Comparison of ENCODE assay signal across 16 mouse cellular contexts in the genomic region with DNA sequence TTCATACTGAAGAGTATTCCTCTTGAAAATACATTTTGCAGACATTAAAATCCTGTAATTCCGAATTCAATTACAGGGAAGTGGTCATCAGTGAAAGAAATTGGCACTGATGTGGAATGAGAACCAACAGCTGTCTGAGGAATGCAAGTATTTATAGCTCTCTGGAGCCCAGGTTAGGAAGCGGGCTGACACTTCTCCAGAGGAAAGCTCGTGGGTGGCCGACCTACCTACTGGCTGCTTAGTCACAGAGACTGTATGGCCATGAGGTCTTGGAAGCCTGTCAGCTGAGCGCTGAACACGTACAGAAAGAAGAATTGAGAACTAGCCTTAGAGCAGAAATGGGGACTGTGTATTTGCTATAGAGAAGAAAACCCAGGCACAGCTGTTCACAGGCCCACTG.
DNase-seq lines count a peak whose midpoint lies in the region; ATAC-seq and TF ChIP-seq lines count a peak whose summit lies in the region.
"Had no signal": no experiment of that assay in that cellular context is flagged by ENCODE, and none has a peak within 500 bp of the region (broad histone marks: within the 10 kb centered on the region; RNA-seq: fewer than 3 reads in every experiment).

No protein-coding gene starts in this region.

- intact Hi-C loops in heart, postnatal 25 days (cut with DNase I) = loop anchor here (10.0 kb wide), 2 partner anchors 105 to 345 kb away; no protein-coding TSS in a partner anchor
- intact Hi-C loops in left cerebral cortex, postnatal 36 days (cut with DNase I) = no loop called here

- ATAC-seq in heart, embryonic 13.5 days (ENCODE audit: extremely low read depth, insufficient number of reproducible peaks, low FRiP score, low TSS enrichment) = no peak
- ATAC-seq in lung, embryonic 14.5 days (ENCODE audit: insufficient read depth) = no peak
- ATAC-seq: forebrain, embryonic 13.5 days; midbrain, embryonic 16.5 days had no signal

- 39% methylated on average over 6 of the region's 6 CpGs for WGBS in heart, embryonic 13.5 days
- WGBS in lung, embryonic 14.5 days = 43% methylated on average over 6 of the region's 6 CpGs

- H3K9ac ChIP-seq in heart, embryonic 13.5 days = no peak overlapping the region
- H3K9ac ChIP-seq in lung, embryonic 14.5 days = no peak overlapping the region
- H3K9ac ChIP-seq: embryonic facial prominence, embryonic 12.5 days; forebrain, embryonic 13.5 days; neural tube, embryonic 13.5 days had no signal

- H3K4me3 ChIP-seq in heart, embryonic 13.5 days = no peak overlapping the region
- no peak overlapping the region for H3K4me3 ChIP-seq in lung, embryonic 14.5 days (ENCODE audit: low read depth, low read length)
- H3K4me3 ChIP-seq: embryonic facial prominence, embryonic 12.5 days; forebrain, embryonic 13.5 days; neural tube, embryonic 13.5 days had no signal

- DNase-seq in adrenal gland, adult 2 months = peak; percentile 28
- DNase-seq in adrenal gland, postnatal 10 days = no peak
- no peak for DNase-seq in heart, postnatal 25 days (ENCODE audit: low spot score)
- peak; percentile 49 for DNase-seq in lung, embryonic 14.5 days
- DNase-seq in lung, postnatal 36 days = no peak
- DNase-seq in skeletal muscle tissue, adult 2 months (ENCODE audit: low read depth, low spot score) = peak; percentile 80
- no peak for DNase-seq in left cerebral cortex, postnatal 36 days (ENCODE audit: low spot score in 2 of 2)
- DNase-seq: cerebellum, adult 9-11 months; lung, postnatal 14 days; thymus, adult 2 months had no signal

- H3K9me3 ChIP-seq in heart, embryonic 13.5 days = no peaks in the 10 kb centered on the region
- H3K9me3 ChIP-seq in lung, embryonic 14.5 days (ENCODE audit: low read depth, low read length) = no peaks in the 10 kb centered on the region
- H3K9me3 ChIP-seq: embryonic facial prominence, embryonic 12.5 days; forebrain, embryonic 13.5 days; neural tube, embryonic 13.5 days had no signal

- H3K4me2 ChIP-seq in heart, embryonic 13.5 days = peak overlapping the region; percentile 24
- H3K4me2 ChIP-seq in lung, embryonic 14.5 days = no peak overlapping the region
- H3K4me2 ChIP-seq: embryonic facial prominence, embryonic 12.5 days; forebrain, embryonic 13.5 days; neural tube, embryonic 13.5 days had no signal

- H3K27me3 ChIP-seq in heart, embryonic 13.5 days (replicated peaks) = no peaks in the 10 kb centered on the region
- no peaks in the 10 kb centered on the region for H3K27me3 ChIP-seq in lung, embryonic 14.5 days (ENCODE audit: insufficient read depth, low read length)
- H3K27me3 ChIP-seq: embryonic facial prominence, embryonic 12.5 days; forebrain, embryonic 13.5 days; neural tube, embryonic 13.5 days had no signal

- 0 out of 2 replicates have a peak overlapping the region, but pooled peaks have one; percentile 17 for H3K27ac ChIP-seq in heart, embryonic 13.5 days (replicated peaks)
- no peak overlapping the region for H3K27ac ChIP-seq in lung, embryonic 14.5 days (ENCODE audit: low read depth)
- H3K27ac ChIP-seq: embryonic facial prominence, embryonic 12.5 days; forebrain, embryonic 13.5 days; neural tube, embryonic 13.5 days had no signal

- peaks cover 27% of the 10 kb centered on the region for H3K4me1 ChIP-seq in heart, embryonic 13.5 days
- H3K4me1 ChIP-seq in lung, embryonic 14.5 days (ENCODE audit: insufficient read depth) = no peaks in the 10 kb centered on the region
- H3K4me1 ChIP-seq: embryonic facial prominence, embryonic 12.5 days had no signal

- peaks cover 4% of the 10 kb centered on the region; the same call in 1 of the 2 replicates for H3K36me3 ChIP-seq in heart, embryonic 13.5 days
- no peaks in the 10 kb centered on the region for H3K36me3 ChIP-seq in lung, embryonic 14.5 days (ENCODE audit: insufficient read depth)
- H3K36me3 ChIP-seq: embryonic facial prominence, embryonic 12.5 days; G1E; neural tube, embryonic 13.5 days had no signal

- no peak for TF ChIP-seq CTCF in lung, embryonic 14.5 days (IDR thresholded peaks at IDR 0.05; ENCODE audit: low read depth)

Comparison
In these comparisons a context has a peak if more than half of its experiments do, and no peak if none do; other contexts are left out.
1. DNase-seq: peak in adrenal gland, adult 2 months (single experiment), lung, embryonic 14.5 days (single experiment) and skeletal muscle tissue, adult 2 months (single experiment); none in adrenal gland, postnatal 10 days (single experiment), heart, postnatal 25 days (single experiment), lung, postnatal 36 days (single experiment) and left cerebral cortex, postnatal 36 days (0 of 2).